Mouse (Mus musculus): ENCODE measurements around the gene Rbm34. TPM values are rescaled to one million over a fixed set of nuclear protein-coding genes. Genes with fewer than 3 reads are reported as not detected.
"Not testable (repeated sequence)": the region's sequence is repeated elsewhere in the genome, so short reads cannot be mapped to it uniquely, and the experiment has no call there.

The Rbm34 gene
- 24.1 and 24.7 TPM in 2 replicates for polyA plus RNA-seq (2015; fragmentation: Nextera tagmentation; extraction: Ambion mirVana)

DNA sequence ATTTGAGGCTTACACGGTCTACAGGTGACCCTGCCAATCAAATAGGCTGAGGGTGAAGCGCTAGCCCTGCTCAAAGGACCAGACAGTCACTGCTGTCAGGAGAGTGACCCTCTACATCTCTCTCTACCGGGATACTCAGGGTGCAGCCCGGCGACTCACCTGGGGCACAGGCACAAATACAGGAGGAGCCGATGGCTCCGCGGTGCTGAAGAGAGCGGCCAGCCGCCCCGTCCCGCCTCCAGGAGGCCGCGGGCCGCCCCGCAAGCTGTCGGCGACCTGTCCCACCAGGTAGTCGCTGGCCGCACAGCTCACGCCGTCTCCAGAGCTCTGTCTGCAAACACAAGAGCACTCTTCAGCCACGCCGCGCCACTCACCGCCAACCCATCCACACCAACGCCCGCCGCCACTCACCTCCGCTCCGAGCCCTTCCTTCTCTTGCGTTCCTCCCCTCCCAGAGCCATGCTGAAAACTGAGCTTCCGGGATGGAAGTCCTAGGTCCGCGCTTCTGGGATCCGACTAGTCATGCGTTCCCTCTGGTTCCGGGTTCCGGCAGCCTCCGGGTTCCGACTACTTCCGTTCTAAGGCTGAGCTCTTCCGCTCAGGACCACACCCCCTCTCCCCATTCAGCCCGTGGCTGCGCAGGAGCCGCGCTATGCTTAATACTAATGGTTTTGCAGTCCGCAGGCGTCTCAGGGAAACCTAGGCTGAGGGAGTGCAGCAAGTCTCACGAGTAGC lies at the start of gene Rbm34:
TSS of gene Rbm34 (minus strand) at position 493 of the 735 bp plus-strand sequence.
- peaks cover 20% of the 10 kb centered on the region for H3K4me1 ChIP-seq
- peak; percentile 96 for ATAC-seq (ENCODE audit: low FRiP score)
- peak within 1 kb of the TSS; percentile 96 for H3K4me3 ChIP-seq (replicated peaks)
- H3K36me3 ChIP-seq, result peaks cover 30% of the 10 kb centered on the region
- peak within 1 kb of the TSS; percentile 78 for H3K4me2 ChIP-seq
- under 1% methylated on average over 45 of the region's 50 CpGs for WGBS
- H3K9ac ChIP-seq (replicated peaks), result peak within 1 kb of the TSS; percentile 82
- no peaks in the 10 kb centered on the region for H3K9me3 ChIP-seq (replicated peaks)
- no peaks in the 10 kb centered on the region for H3K27me3 ChIP-seq (replicated peaks)
- peak within 1 kb of the TSS; percentile 87 for H3K27ac ChIP-seq (replicated peaks)

DNA sequence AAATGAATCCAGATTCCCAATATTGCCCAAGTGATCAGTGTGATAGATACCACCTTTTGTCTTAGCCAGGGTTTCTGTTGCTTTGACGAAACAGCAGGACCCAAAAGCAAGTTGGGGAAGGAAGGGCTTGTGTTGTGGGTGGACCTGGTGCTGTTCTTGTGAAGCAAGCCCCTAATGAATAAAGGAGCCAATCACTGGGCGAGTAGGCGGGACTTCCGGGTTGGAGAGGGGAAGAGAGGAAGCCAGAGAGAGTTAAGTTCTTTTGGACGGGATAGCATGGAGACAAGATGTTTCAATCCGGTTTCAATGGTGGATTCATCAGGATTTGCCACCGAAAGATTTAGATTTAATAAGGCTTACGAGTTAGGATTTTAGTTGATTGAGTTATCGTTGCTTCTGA lies 40.8 kb upstream of the Rbm34 start:
- no peaks in the 10 kb centered on the region for H3K4me1 ChIP-seq
- no peaks in the 10 kb centered on the region for H3K36me3 ChIP-seq
- no peak for ATAC-seq (ENCODE audit: low FRiP score)
- no peak overlapping the region for H3K4me3 ChIP-seq (replicated peaks)
- WGBS, result 63% methylated on average over 9 of the region's 9 CpGs
- no peaks in the 10 kb centered on the region for H3K9me3 ChIP-seq (replicated peaks)
- no peak overlapping the region for H3K27ac ChIP-seq (replicated peaks)
- no peaks in the 10 kb centered on the region for H3K27me3 ChIP-seq (replicated peaks)
- H3K9ac ChIP-seq (replicated peaks), result no peak overlapping the region
- no peak overlapping the region for H3K4me2 ChIP-seq

- WGBS, result 60% methylated on average over 1 of the region's 1 CpGs
- no peaks in the 10 kb centered on the region for H3K27me3 ChIP-seq (replicated peaks)
- H3K4me2 ChIP-seq, result no peak overlapping the region
- H3K9me3 ChIP-seq (replicated peaks), result no peaks in the 10 kb centered on the region
- ATAC-seq (ENCODE audit: low FRiP score), result no peak
- no peaks in the 10 kb centered on the region for H3K36me3 ChIP-seq
- no peak overlapping the region for H3K9ac ChIP-seq (replicated peaks)
- no peak overlapping the region for H3K4me3 ChIP-seq (replicated peaks)
- no peaks in the 10 kb centered on the region for H3K4me1 ChIP-seq
- H3K27ac ChIP-seq (replicated peaks), result no peak overlapping the region
Measured at GRCm38 (mm10) chr8:126994506-126994905, 23.6 kb upstream of the Rbm34 start.

DNA sequence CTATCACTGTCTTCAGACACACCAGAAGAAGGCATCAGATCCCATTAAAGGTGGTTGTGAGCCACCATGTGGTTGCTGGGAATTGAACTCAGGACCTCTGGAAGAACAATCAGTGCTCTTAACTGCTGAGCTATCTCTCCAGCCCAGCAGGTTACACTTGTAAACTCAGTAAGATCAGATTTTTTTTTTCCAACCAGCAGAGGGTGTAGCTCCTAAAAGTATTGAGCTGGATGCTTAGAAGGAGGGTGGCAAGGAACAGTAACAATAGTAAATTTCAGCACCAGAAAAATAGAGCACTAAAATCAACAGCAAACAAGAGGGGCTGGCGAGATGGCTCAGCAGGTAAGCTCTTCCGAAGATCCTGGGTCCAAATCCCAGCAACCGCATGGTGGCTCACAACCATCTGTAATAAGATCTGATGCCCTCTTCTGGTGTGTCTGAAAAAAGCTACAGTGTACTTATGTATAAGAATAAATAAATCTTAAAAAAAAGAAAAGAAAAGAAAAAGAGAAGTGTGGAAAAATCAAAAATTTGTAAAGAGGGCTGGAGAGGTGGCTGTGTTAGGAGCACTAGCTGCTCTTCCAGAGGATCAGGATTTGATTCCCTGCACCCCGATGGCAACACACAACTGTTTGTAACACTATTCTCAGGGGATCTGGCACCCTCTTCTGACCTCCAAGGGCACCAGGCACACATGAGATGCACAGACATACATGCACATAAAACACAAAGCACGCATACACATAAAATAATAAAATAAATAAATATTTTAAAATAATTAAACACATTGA lies 18.7 kb upstream of the Rbm34 start:
- Histone ChIP-seq H3K27me3 (replicated peaks) (no peaks in the 10 kb centered on the region), H3K36me3 (no peaks in the 10 kb centered on the region), H3K4me1 (no peaks in the 10 kb centered on the region), H3K9me3 (replicated peaks) (no peaks in the 10 kb centered on the region), H3K9ac (replicated peaks) (no peak overlapping the region), H3K27ac (replicated peaks) (no peak overlapping the region), H3K4me2 (no peak overlapping the region), H3K4me3 (replicated peaks) (no peak overlapping the region)
- no peak for ATAC-seq (ENCODE audit: low FRiP score)
- 75% methylated on average over 5 of the region's 5 CpGs for WGBS

DNA sequence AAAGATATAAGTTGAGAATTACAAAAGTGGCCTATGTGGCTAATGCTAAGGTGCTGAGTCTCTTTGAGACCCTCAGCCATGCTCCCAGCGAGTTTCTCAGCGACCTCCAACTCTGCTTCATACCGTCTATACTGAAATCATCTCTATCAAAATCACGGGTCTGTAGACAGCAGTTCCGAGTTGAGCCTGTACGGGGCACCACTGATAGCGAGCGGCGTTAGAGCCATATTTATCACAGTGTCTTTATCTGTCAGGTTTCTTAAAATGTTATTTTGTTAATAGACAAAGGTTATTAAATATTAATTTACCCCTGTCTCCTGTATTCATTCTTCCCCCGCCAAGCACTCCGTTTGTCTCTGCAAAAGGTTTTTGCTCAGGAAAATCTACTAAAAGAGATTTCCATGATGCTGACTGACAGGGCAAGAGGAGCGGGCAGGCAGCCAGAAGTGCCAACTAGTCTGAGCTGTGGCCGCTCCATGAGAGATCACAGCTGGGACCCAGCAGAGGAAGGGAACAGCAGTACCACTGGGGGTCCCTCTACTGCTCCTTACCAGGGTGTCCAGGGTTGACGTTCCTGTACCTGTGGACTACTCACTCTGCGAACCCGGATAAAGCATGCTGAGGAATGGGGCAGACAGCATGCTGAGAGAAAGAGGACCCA lies 17.6 kb upstream of the Rbm34 start:
- no peaks in the 10 kb centered on the region for H3K36me3 ChIP-seq
- H3K27me3 ChIP-seq (replicated peaks), result no peaks in the 10 kb centered on the region
- no peak for ATAC-seq (ENCODE audit: low FRiP score)
- 68% methylated on average over 16 of the region's 16 CpGs for WGBS
- H3K4me1 ChIP-seq, result no peaks in the 10 kb centered on the region
- H3K9ac ChIP-seq (replicated peaks), result no peak overlapping the region
- no peak overlapping the region for H3K4me2 ChIP-seq
- no peak overlapping the region for H3K4me3 ChIP-seq (replicated peaks)
- H3K9me3 ChIP-seq (replicated peaks), result no peaks in the 10 kb centered on the region
- no peak overlapping the region for H3K27ac ChIP-seq (replicated peaks)

DNA sequence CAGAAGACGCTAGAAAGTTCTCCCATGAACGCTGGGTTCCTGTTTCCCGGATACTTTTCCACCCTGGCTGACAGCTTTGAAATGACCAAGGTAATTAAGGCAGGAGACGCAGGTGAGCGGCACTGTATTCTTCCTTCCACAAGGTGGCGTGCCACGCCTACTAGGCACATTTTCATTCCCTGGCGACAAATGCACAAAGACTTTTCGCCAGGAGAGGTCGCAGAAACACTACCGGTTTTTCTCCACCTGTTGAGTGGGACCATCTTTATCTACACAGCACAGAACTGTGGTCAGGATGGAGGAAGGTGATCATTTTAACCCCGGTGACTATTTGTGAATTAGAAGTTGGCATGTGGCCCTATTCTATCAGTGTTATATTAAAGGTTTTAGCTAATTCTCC lies 15.6 kb upstream of the Rbm34 start:
- no peak overlapping the region for H3K27ac ChIP-seq (replicated peaks)
- no peak overlapping the region for H3K9ac ChIP-seq (replicated peaks)
- no peaks in the 10 kb centered on the region for H3K9me3 ChIP-seq (replicated peaks)
- no peaks in the 10 kb centered on the region for H3K27me3 ChIP-seq (replicated peaks)
- 3% methylated on average over 12 of the region's 12 CpGs for WGBS
- H3K36me3 ChIP-seq, result no peaks in the 10 kb centered on the region
- H3K4me2 ChIP-seq, result peak overlapping the region; percentile 33
- no peak overlapping the region for H3K4me3 ChIP-seq (replicated peaks)
- H3K4me1 ChIP-seq, result no peaks in the 10 kb centered on the region
- no peak for ATAC-seq (ENCODE audit: low FRiP score)

- Histone ChIP-seq H3K36me3 (no peaks in the 10 kb centered on the region), H3K4me1 (no peaks in the 10 kb centered on the region), H3K27me3 (replicated peaks) (peaks cover 13% of the 10 kb centered on the region), H3K4me2 (no peak overlapping the region), H3K9ac (replicated peaks) (no peak overlapping the region), H3K27ac (replicated peaks) (no peak overlapping the region), H3K9me3 (replicated peaks) (no peaks in the 10 kb centered on the region), H3K4me3 (replicated peaks) (no peak overlapping the region)
- 67% methylated on average over 5 of the region's 5 CpGs for WGBS
- ATAC-seq (ENCODE audit: low FRiP score), result no peak
Measured at GRCm38 (mm10) chr8:126980046-126980445, 9.2 kb upstream of the Rbm34 start.

DNA sequence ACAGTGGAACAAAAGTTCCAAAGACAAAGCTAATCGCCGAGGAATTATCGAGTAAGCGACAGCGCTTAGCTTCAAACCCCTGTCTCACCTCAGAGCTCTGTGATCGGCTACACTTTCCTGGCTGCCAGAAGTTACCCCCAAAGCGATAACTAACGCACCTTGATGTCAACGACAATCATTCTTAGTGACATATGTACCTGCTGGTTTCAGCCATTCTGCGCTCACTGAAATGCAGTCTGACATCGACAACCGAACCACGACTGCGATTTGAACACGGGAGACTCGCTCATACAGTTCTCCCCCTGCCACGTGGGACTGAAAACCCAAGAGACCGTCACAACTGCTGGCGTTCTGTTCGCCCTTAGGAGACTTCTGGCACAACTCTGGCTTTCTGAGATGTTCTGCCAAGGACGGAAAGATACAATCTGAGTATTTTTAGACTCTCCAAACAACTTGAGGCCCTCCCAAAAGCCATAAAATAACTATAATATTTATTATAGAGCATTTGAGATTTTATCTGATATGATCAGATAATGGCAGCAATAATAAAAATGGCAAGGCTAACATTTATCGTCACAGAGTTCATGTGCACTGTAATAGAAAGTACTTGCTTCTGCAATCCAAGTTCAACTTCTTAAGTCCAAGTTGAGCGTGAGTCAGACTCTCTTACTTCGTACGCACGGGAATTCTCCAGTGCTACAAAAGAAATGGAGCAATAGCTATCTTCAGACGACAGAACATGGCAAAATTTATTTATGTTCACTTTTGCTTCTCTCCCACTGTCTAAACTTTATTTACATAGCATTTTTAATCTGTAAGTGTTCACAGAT lies 8.4 kb upstream of the Rbm34 start:
- no peaks in the 10 kb centered on the region for H3K4me1 ChIP-seq
- H3K4me3 ChIP-seq (replicated peaks), result no peak overlapping the region
- H3K27ac ChIP-seq (replicated peaks), result no peak overlapping the region
- 25% methylated on average over 27 of the region's 27 CpGs for WGBS
- no peaks in the 10 kb centered on the region for H3K9me3 ChIP-seq (replicated peaks)
- H3K27me3 ChIP-seq (replicated peaks), result peaks cover 13% of the 10 kb centered on the region
- no peaks in the 10 kb centered on the region for H3K36me3 ChIP-seq
- ATAC-seq (ENCODE audit: low FRiP score), result no peak
- H3K9ac ChIP-seq (replicated peaks), result no peak overlapping the region
- peak overlapping the region; percentile 40 for H3K4me2 ChIP-seq

DNA sequence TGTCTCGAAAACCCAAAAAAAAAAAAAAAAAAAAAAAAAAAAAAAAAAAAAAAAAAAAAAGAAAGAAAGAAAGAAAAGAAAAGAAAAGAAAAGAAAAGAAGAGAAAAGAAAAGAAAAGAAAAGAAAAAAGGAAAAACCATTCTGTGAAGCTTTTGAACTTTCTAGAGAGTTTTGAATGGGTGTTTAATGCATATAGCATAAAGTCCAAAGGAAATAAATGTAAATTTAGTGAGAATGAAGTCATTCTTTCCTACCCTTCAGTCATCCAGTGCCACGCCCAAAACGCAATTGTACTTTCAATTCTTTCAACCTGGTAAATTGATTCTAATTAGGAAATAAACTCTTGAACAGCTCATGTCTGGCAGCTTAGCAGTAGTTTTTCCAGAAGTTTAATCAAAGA lies 7.7 kb upstream of the Rbm34 start:
- ATAC-seq (ENCODE audit: low FRiP score); H3K4me2 ChIP-seq; H3K9me3 ChIP-seq (replicated peaks); H3K4me1 ChIP-seq; H3K4me3 ChIP-seq (replicated peaks); H3K27ac ChIP-seq (replicated peaks); H3K9ac ChIP-seq (replicated peaks); H3K36me3 ChIP-seq: not testable (repeated sequence)
- peaks cover 13% of the 10 kb centered on the region for H3K27me3 ChIP-seq (replicated peaks)
- WGBS, result 52% methylated on average over 2 of the region's 3 CpGs

DNA sequence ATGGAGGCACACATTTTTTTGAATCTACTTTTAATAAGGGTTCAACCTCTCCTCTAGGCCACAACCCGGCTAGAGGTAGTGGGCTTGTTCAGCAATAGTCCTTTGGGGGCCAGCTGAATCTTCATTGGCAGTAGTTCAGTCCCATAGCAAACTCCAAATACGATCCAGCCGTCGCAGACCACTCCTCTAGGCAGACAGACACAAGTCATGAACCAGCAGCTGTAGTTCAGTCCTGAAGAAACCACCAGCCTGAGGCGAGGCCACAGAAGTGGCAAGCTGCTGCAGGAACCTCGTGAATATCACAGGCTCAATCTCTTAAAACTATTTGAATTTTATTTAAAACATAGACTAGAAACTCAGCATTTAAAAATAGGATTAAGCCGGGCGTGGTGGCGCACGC lies 7.2 kb upstream of the Rbm34 start:
- 79% methylated on average over 10 of the region's 10 CpGs for WGBS
- Histone ChIP-seq H3K27ac (replicated peaks) (no peak overlapping the region), H3K27me3 (replicated peaks) (peaks cover 13% of the 10 kb centered on the region), H3K4me3 (replicated peaks) (no peak overlapping the region), H3K9me3 (replicated peaks) (no peaks in the 10 kb centered on the region), H3K9ac (replicated peaks) (no peak overlapping the region), H3K4me2 (no peak overlapping the region), H3K36me3 (no peaks in the 10 kb centered on the region), H3K4me1 (no peaks in the 10 kb centered on the region)
- no peak for ATAC-seq (ENCODE audit: low FRiP score)

DNA sequence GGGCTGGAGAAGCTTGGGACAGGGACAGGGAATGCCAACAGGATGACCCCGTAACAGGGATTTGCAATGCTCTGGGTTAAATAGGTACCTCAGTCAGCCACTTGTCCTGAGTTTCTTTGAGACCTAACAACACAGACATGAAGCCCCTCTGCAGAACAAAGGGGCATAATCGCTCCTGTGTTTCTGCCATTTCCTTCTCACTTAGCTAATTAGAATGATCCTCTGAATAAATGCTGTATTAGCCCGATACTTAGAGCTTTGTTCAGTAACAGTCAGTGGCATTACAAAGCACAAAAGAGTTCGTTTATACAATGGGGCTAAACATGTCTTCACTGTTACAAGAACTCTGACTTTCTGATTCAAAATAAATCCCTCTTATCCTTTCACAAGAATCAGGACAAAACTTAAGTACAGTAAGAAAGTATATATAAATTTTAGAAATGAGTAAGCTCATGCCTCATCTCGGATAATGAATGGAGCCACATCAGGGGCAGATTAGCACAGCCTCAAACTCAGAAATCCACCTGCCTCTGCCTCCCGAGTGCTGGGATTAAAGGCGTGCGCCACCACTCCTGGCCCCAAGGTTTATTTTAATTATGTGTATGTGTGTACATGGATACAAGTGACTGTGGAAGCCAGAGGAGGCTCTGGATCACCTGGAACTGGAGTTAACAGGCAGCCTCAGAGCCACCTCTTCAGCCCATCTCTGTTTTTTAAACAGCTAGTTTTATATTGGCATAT lies 5.9 kb upstream of the Rbm34 start:
- ATAC-seq (ENCODE audit: low FRiP score), result no peak
- no peak overlapping the region for H3K27ac ChIP-seq (replicated peaks)
- no peak overlapping the region for H3K4me3 ChIP-seq (replicated peaks)
- WGBS, result 72% methylated on average over 8 of the region's 8 CpGs
- no peaks in the 10 kb centered on the region for H3K9me3 ChIP-seq (replicated peaks)
- H3K36me3 ChIP-seq, result no peaks in the 10 kb centered on the region
- 0 out of 2 replicates have a peak, but pooled peaks cover under 1% of the 10 kb centered on the region for H3K4me1 ChIP-seq
- H3K9ac ChIP-seq (replicated peaks), result no peak overlapping the region
- peaks cover 13% of the 10 kb centered on the region for H3K27me3 ChIP-seq (replicated peaks)
- H3K4me2 ChIP-seq, result no peak overlapping the region

Data from neural tube, embryonic 15.5 days (tissue).